Mouse (Mus musculus) hindbrain, embryonic 16.5 days (tissue): ENCODE data around the gene Tas2r137. TPM values are rescaled to one million over a fixed set of nuclear protein-coding genes. Genes with fewer than 3 reads are reported as not detected.

Experiments
- ATAC-seq: fragments of 200-750 bp; cut with Nextera tagmentation; 2 replicates; pipeline ENCODE4 v1.8.0; 2017; ENCODE audit warnings: moderate TSS enrichment, moderate library complexity
- H3K27ac ChIP-seq: fragments of 300-500 bp; sonication (generic); 2 replicates; pipeline ENCODE4 v1.5.1; 2014; ENCODE audit warnings: low read depth, mild to moderate bottlenecking, control low read depth, low read length, moderate library complexity
- H3K27me3 ChIP-seq: fragments of 300-500 bp; sonication (generic); replicated peaks from 2 replicates; pipeline ENCODE4 v1.6.1; 2014; ENCODE audit warnings: low read length; ENCODE audit not compliant: control insufficient read depth, insufficient read depth
- H3K36me3 ChIP-seq: fragments of 300-500 bp; sonication (generic); 2 replicates; pipeline ENCODE4 v1.6.1; 2014; ENCODE audit warnings: mild to moderate bottlenecking, low read length, moderate library complexity, mixed read lengths; ENCODE audit not compliant: control insufficient read depth, insufficient read depth
- H3K4me1 ChIP-seq: fragments of 300-500 bp; sonication (generic); 2 replicates; pipeline ENCODE4 v1.6.1; 2014; ENCODE audit warnings: low read depth, low read length; ENCODE audit not compliant: control insufficient read depth, insufficient read depth
- H3K4me2 ChIP-seq: fragments of 300-500 bp; sonication (generic); 2 replicates; pipeline ENCODE4 v1.6.1; 2014; ENCODE audit warnings: mild to moderate bottlenecking, low read length, control low read depth, moderate library complexity
- H3K4me3 ChIP-seq: fragments of 300-500 bp; sonication (generic); 2 replicates; pipeline ENCODE4 v1.5.1; 2014; ENCODE audit warnings: mild to moderate bottlenecking, low read length, control low read depth, moderate library complexity
- H3K9ac ChIP-seq: fragments of 300-500 bp; sonication (generic); 2 replicates; pipeline ENCODE4 v1.6.1; 2014; ENCODE audit warnings: low read depth, mild to moderate bottlenecking, control low read depth, low read length, moderate library complexity
- H3K9me3 ChIP-seq: fragments of 300-500 bp; sonication (generic); 2 replicates; pipeline ENCODE4 v1.6.1; 2014; ENCODE audit warnings: mild to moderate bottlenecking, low read length, moderate library complexity; ENCODE audit not compliant: control insufficient read depth
- WGBS: fragments of 180-500 bp; shearing (Covaris S2); extraction: QIAGEN DNeasy Blood & Tissue Kit; methylation state at CpG from one replicate; pipeline ENCODE4 v1.1.7; 2014; 5-methylcytosine and 5-hydroxymethylcytosine counted together
- polyA plus RNA-seq: library from polyadenylated mRNA; unstranded; fragments of >200 nt; fragmentation: Nextera tagmentation; extraction: Ambion mirVana; gene quantifications from 2 replicates; pipeline ENCODE4 v1.2.1, GENCODE M21; 2015

Tas2r137 gene
- polyA plus RNA-seq, 1 experiment from 2014 or later: not detected

DNA sequence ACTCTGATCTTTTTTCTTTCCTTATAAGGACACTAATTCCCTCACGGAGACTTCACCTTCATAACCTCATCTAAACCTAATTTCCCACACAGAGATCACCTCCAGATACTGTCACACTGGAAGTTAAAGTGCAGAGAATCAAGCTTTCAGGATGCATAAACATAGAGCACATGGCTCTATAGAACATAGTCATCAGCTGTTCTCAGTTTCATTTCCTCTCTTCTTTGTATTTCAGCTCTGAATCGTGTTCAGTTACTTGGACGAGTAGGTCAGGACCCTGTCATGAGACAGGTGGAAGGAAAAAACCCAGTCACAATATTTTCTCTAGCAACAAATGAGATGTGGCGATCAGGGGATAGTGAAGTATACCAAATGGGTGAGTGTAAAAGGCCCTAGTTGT lies 14.9 kb upstream of the Tas2r137 start:
- peaks cover 7% of the 10 kb centered on the region for H3K4me1 ChIP-seq
- peaks cover 45% of the 10 kb centered on the region for H3K36me3 ChIP-seq
- 90% methylated on average over 4 of the region's 4 CpGs for WGBS
- no peak overlapping the region for H3K4me3 ChIP-seq
- H3K9ac ChIP-seq: no peak overlapping the region
- no peaks in the 10 kb centered on the region for H3K27me3 ChIP-seq
- no peak overlapping the region for H3K27ac ChIP-seq
- no peak overlapping the region for H3K4me2 ChIP-seq
- no peaks in the 10 kb centered on the region for H3K9me3 ChIP-seq
- no peak for ATAC-seq

DNA sequence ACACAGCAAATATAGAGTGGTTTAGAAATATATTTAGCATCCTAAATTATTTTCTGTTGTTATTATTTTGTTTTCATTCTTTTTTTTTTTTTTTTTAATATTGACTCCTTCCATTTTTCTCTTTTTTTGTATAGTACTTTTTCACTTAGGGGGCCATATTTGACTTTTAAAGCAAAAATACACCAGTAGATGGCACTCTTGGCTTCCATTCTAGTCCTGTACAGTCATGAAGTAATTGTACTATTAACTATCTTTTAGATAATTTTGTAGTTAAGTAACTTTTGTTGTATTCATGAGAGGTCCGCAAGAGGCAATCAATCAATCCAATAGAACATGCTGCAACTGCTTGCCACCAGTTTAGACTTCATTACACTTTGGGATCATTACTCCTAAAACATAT lies 11.3 kb upstream of the Tas2r137 start:
- Histone ChIP-seq H3K27ac (no peak overlapping the region), H3K4me3 (no peak overlapping the region), H3K4me2 (no peak overlapping the region), H3K36me3 (peaks cover 52% of the 10 kb centered on the region), H3K9ac (no peak overlapping the region), H3K4me1 (no peaks in the 10 kb centered on the region), H3K27me3 (no peaks in the 10 kb centered on the region), H3K9me3 (no peaks in the 10 kb centered on the region)
- no peak for ATAC-seq
- 83% methylated on average over 1 of the region's 1 CpGs for WGBS

DNA sequence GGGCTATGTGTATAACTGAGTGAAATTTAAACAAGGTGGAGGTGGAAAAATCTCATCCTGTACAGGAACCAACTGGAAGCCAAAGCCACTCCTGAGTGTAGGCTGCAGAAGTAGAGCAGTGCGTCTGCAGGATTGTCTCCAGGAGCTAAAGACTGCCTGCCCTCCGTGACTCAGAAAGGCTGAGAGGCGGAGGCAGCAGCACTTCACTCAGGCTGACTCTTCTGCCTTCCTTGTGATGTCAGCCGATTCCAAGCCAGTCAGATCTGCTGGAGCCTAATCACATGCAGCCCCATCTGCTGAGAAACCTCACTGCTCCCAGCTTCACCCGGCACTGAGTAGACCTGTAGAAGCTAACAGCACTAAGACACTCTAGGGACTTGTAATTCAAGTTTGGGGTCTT lies 8.7 kb upstream of the Tas2r137 start:
- no peaks in the 10 kb centered on the region for H3K4me1 ChIP-seq
- no peak overlapping the region for H3K4me3 ChIP-seq
- H3K9ac ChIP-seq: no peak overlapping the region
- no peaks in the 10 kb centered on the region for H3K27me3 ChIP-seq
- no peak overlapping the region for H3K27ac ChIP-seq
- no peak overlapping the region for H3K4me2 ChIP-seq
- peaks cover 34% of the 10 kb centered on the region for H3K36me3 ChIP-seq
- H3K9me3 ChIP-seq: no peaks in the 10 kb centered on the region
- 89% methylated on average over 5 of the region's 5 CpGs for WGBS
- ATAC-seq: no peak

- Histone ChIP-seq H3K27me3 (no peaks in the 10 kb centered on the region), H3K4me1 (no peaks in the 10 kb centered on the region), H3K27ac (no peak within 1 kb of the TSS), H3K9me3 (no peaks in the 10 kb centered on the region), H3K9ac (no peak within 1 kb of the TSS), H3K4me2 (no peak within 1 kb of the TSS), H3K36me3 (no peaks in the 10 kb centered on the region), H3K4me3 (no peak within 1 kb of the TSS)
- no peak for ATAC-seq
- 92% methylated on average over 3 of the region's 3 CpGs for WGBS
Measured at GRCm38 (mm10) chr6:40493229-40493628, 2.2 kb downstream of the Tas2r137 start, which contains the start of gene Tas2r108. Tas2r108 (plus strand) TSS chr6:40493529.

DNA sequence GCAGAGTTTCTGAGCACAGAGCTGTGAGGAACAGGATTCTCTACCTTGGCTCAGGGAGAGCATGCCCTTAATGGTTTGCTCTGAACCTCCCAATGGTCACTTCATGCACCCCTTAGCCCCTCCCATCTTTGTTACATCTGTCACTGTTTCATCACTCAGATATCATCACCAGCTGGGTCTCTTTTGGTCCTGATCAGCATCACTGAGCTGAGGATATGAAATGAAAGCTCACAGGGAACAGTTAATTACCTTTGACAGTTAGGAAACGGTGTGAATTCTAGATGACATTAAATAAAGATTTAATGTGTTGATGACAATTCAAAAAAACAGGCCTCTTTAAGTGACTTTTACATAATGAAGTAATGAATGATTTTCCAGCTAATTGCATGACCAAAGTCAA lies 28.4 kb downstream of the Tas2r137 start, which contains the start of gene Prss37:
TSS of gene Prss37 (minus strand) at position 101 of the 400 bp plus-strand sequence.
- no peak within 1 kb of the TSS for H3K27ac ChIP-seq
- 70% methylated on average over 1 of the region's 1 CpGs for WGBS

More for the DNA sequence above, 28.4 kb downstream of the Tas2r137 start, which contains the start of gene Prss37:
- Histone ChIP-seq H3K27me3 (no peaks in the 10 kb centered on the region), H3K36me3 (no peaks in the 10 kb centered on the region), H3K4me3 (no peak within 1 kb of the TSS), H3K4me1 (no peaks in the 10 kb centered on the region), H3K9me3 (no peaks in the 10 kb centered on the region), H3K9ac (no peak within 1 kb of the TSS), H3K4me2 (no peak within 1 kb of the TSS)
- ATAC-seq: no peak

Other genes starting within 250 kb of the Tas2r137 start
- 67.9 and 68.2 TPM in 2 replicates for gene Agk, start 166.1 kb upstream of the Tas2r137 start, polyA plus RNA-seq
- 12.8 and 16.7 TPM in 2 replicates for gene E330009J07Rik, start 55.1 kb upstream of the Tas2r137 start, polyA plus RNA-seq
- gene Wee2, start 52.1 kb upstream of the Tas2r137 start, polyA plus RNA-seq: 0.31 and 0.37 TPM in 2 replicates
- gene Ssbp1, start 19.9 kb upstream of the Tas2r137 start, polyA plus RNA-seq: 90.2 and 90.6 TPM in 2 replicates
- not detected in 2 replicates for gene Tas2r108, start 2.3 kb downstream of the Tas2r137 start, polyA plus RNA-seq
- gene Prss37, start 28.3 kb downstream of the Tas2r137 start, polyA plus RNA-seq: not detected in 2 replicates
- gene Olfr461, start 63.8 kb downstream of the Tas2r137 start, polyA plus RNA-seq: 0.21 TPM in 1 of 2 replicates, not detected in the other
- gene Olfr460, start 78.3 kb downstream of the Tas2r137 start, polyA plus RNA-seq: not detected in 2 replicates
- 0.64 and 1.2 TPM in 2 replicates for gene Clec5a, start 94.6 kb downstream of the Tas2r137 start, polyA plus RNA-seq
- not detected in 2 replicates for gene Tas2r138, start 122.1 kb downstream of the Tas2r137 start, polyA plus RNA-seq
- 0.11 and 0.25 TPM in 2 replicates for gene Mgam, start 137.6 kb downstream of the Tas2r137 start, polyA plus RNA-seq